Mouse (Mus musculus) skeletal muscle tissue, postnatal 0 days (tissue): ENCODE data around the gene Gm10750. TPM values are rescaled to one million over a fixed set of nuclear protein-coding genes. Genes with fewer than 3 reads are reported as not detected.

ENCODE experiments used
- polyA plus RNA-seq: library from polyadenylated mRNA; unstranded; fragments of >200 nt; fragmentation: Nextera tagmentation; extraction: Ambion mirVana; gene quantifications from 2 replicates; pipeline ENCODE4 v1.2.1, GENCODE M21; 2015

Gm10750 gene
- polyA plus RNA-seq = not detected in 2 replicates

GRCm38 (mm10) chr2:149017137-149017536 lies at the start of gene Gm10750:
Gene Gm10750 (minus strand): TSS chr2:149017237.

GRCm38 (mm10) chr2:149003151-149003550 lies 13.9 kb downstream of the Gm10750 start, which contains the start of gene Gm1330:
Gene Gm1330 (minus strand): TSS chr2:149003251.

Other genes starting within 250 kb of the Gm10750 start
- not detected in 2 replicates for gene Cst11, start 245.7 kb downstream of the Gm10750 start, polyA plus RNA-seq
- gene 8030411F24Rik, start 235.2 kb downstream of the Gm10750 start, polyA plus RNA-seq = not detected in 2 replicates
- not detected in 2 replicates for gene Cst12, start 227.9 kb downstream of the Gm10750 start, polyA plus RNA-seq
- gene Cst8, start 218.5 kb downstream of the Gm10750 start, polyA plus RNA-seq = not detected in 2 replicates
- not detected in 2 replicates for gene Cst13, start 197.2 kb downstream of the Gm10750 start, polyA plus RNA-seq
- gene Cst9, start 182.1 kb downstream of the Gm10750 start, polyA plus RNA-seq = not detected in 2 replicates
- gene 9230104L09Rik, start 152.2 kb downstream of the Gm10750 start, polyA plus RNA-seq = not detected in 2 replicates
- gene Cst3, start 141.5 kb downstream of the Gm10750 start, polyA plus RNA-seq = 550 and 551 TPM in 2 replicates
- gene Gm1330, start 14.0 kb downstream of the Gm10750 start, polyA plus RNA-seq = not detected in 2 replicates